Mouse (Mus musculus): Measurements from ENCODE around the gene Pttg1ip.

The Pttg1ip gene

DNA sequence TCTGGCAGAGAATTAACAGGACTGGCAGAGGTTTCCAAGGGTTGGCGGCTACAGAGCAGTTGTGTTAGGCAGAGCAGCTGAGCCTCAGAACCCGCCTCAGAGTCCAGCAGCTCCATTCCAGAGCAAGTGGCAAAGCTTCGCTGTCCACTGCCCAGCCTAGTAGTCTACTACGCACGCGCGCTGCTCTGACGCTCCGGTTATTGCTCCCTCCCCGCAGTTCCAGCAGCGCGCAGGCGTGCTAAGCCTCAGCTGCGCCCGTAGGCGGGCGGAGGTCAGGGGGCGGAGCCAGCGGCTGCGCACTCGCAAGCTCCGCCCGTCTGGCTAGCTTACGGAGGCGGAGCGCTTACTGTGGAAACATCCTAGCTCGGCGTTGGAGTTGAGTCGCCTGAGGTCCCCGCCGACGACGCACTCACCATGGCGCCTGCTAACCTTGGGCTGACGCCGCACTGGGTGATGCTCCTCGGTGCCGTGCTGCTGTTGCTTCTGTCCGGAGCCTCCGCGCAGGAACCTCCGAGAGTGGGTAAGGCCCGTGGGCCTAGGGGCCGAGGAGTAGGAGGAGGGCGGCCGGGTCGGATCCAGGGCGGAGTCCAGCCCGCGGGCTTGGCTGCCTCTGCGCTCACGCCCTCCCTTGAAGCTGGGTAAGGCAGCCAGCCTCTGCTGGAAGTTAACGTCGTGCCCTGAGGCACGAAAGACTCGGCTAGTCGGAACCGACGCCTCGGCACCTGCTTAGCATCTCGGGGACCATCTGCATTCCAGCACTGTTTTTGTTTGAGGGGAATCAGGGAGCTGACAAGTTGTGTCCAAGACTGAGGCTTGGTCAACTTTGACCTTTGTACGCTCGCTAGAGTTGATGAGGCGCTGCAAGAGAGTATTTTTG lies at the start of gene Pttg1ip:
TSS of gene Pttg1ip (plus strand) at position 313 of the 877 bp plus-strand sequence.
- DNase-seq, result peak; percentile 98

- DNase-seq, result no peak
Measured at GRCm38 (mm10) chr10:77532020-77532413, 49.5 kb upstream of the Pttg1ip start.

DNA sequence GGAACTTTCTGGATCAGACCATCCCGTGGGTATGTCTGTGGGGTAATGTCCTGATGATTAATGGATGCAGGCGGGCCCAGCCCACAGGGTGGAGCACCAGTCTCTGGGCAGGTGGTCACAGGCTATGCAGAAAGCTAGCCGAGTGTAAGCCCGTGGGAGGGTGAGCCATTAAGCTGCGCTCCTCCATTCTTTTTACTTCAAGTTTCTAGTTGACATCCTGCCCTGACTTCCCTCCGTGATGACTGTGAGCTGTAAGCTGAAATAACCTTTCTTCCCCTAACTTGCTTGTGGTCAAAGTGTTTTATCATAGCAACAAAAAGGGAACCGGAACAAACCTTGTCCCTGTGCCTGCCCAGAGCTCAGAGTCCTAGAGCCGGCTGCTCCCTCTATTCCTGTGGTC lies 44.8 kb upstream of the Pttg1ip start:
- no peak for DNase-seq

GRCm38 (mm10) chr10:77537215-77538209 lies 44.0 kb upstream of the Pttg1ip start:
- DNase-seq, result no peak

- DNase-seq, result no peak
Measured at GRCm38 (mm10) chr10:77539320-77539945, 42.1 kb upstream of the Pttg1ip start.

- no peak for DNase-seq
Measured at GRCm38 (mm10) chr10:77540576-77541102, 40.9 kb upstream of the Pttg1ip start.

DNA sequence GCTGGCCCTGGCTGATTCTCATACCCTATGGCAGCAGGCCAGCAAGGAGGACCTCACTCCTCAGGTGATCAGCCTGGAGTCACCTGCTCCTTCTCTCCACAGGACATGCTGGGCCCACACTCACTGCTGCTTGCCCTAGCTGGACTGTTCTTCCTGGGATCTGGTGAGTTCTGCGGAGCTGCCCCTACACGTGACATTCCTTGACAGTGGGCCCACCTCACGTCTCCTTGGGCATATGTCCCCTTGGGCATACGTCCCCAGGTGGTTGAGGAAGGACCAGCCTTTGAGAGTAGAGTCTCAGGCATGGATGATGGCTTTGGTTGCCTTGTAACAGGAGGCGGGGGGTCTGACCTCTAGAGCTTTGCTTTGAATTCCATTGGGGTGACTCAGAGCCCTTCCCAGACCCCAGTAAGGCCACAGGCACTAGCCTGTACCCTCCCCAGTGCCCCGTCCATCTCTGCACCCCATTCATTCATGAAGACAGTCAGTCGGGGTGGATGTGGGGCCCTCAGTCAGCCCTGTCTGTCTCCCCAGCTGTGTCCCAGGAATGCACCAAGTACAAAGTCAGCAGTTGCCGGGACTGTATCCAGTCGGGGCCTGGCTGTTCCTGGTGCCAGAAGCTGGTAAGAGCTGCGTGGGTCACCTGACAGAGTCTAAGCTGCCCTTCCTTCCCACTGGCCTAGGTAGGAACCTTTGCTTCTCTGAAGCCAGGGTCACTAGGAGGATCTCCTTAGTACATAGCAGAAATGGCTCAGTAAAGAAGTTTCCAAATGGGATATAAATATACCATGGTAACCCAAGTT lies 39.5 kb upstream of the Pttg1ip start:
- no peak for DNase-seq

DNA sequence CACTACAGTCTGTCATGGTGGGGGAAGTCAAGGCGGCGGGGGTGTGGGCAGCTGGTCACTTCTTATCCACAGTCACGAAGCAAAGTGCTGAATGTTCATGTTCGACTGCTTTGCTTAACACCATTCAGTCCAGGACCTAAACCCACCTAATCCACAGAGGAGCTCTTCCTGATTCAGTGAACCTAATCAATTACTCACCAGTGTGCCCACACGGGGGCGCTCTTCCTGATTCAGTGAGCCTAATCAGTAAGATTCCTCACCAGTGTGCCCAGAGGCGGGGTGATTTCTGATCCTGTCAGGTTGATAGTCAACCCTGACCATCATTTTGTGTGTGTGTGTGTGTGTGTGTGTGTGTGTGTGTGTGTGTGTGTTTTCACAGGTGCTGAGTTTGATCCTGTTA lies 38.3 kb upstream of the Pttg1ip start:
- peak; percentile 45 for DNase-seq

DNA sequence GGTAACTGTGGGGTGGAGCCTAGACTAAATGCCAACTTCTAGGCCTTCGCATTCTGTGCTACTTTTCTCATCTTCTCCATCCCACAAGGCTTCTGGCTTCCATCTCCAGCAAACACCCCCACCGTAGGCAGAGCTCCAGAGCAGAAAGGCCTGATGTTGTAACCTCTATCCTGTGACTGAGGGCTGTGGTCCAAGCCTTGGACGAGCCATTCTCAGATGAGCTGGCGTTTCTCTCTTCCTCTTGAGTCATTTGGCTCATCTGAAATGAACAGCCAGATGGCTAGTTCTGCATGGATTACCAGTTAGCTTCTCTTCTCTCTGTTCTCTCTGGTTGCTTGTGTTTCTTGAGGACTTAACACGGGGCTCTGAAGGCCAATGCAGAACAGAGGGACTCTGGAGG lies 36.6 kb upstream of the Pttg1ip start:
- DNase-seq, result no peak

GRCm38 (mm10) chr10:77548576-77548975 lies 32.9 kb upstream of the Pttg1ip start:
- DNase-seq, result no peak

- no peak for DNase-seq
Measured at GRCm38 (mm10) chr10:77550874-77551273, 30.6 kb upstream of the Pttg1ip start.

DNA sequence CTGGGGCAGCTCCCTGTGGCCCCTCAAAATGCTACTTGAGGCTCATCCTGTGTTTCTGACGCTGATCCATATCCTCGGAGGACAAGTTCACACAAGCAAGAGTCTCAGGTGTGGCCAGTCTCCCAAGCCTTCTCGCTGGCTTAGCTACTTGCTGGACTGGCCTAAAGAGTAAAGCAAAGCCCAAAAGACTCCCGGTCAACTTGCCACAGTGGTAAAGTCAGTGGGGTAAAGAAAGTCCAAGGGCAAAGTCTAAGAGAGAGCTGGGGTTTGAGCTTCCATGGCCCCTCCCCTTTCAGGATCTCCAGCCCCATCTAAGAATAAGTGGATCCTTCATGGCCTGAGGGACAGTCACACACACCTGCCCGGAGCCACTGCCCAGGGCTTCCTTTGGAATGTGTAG lies 29.4 kb upstream of the Pttg1ip start:
- no peak for DNase-seq

- DNase-seq, result no peak
Measured at GRCm38 (mm10) chr10:77553285-77553684, 28.2 kb upstream of the Pttg1ip start.

GRCm38 (mm10) chr10:77554918-77555317 lies 26.6 kb upstream of the Pttg1ip start:
- no peak for DNase-seq

DNA sequence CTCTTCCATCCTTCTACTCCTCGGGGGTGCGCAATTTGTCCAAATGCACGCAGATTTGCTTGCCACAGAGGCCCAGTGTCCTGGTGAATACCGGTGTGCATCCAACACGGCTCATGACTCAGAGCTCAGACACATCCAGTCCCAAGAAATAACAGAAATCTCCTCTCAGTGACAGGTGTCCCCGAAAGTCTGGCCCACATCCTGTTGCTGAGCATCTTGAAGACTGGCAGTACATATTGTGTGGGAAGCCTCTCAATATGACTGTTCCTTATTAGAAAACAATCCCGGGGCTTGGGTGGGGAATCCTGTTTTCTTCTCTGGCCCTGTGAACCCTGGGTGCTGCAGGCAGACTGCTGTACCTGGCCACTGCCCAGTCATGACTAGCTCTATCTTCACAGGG lies 24.9 kb upstream of the Pttg1ip start:
- no peak for DNase-seq

- no peak for DNase-seq
Measured at GRCm38 (mm10) chr10:77557641-77558040, 23.9 kb upstream of the Pttg1ip start.

GRCm38 (mm10) chr10:77560090-77560489 lies 21.4 kb upstream of the Pttg1ip start:
- no peak for DNase-seq

GRCm38 (mm10) chr10:77560830-77561229 lies 20.7 kb upstream of the Pttg1ip start:
- DNase-seq, result no peak

DNA sequence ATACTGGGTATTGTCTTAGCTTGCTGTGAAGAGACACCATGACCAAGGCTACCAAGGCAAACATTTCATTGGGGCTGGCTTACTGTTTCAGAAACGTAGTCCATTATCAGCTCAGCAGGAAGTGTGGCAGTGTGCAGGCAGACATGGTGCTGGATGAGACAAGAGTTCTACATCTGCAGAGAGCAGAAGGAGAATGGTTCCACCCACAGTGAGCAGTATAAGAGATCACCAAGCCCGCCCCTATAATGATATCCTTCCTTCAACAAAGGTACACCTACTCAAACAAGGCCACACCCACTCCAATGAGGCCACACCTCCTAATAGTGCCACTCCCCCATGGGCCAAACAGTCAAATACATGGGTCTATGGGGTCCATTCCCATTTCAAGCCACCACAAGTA lies 20.0 kb upstream of the Pttg1ip start:
- DNase-seq, result no peak

DNA sequence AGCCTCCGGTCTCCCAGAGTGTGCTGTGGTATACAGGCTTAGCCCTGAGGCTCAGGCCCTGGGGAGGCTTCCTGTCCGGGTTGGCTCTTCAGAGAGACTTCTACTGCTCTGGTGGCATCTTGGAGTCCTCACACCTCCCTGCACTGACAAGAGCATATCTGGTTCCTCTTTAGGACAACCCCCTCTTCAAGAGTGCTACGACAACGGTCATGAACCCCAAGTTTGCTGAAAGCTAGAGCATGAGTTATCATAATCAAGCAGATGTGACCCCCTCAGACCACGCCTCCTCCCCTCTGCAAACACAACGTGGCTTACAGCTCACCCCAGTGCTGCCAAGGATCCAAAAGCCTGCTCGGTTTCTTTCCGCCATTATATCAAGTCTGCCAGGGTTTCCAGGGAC lies 16.5 kb upstream of the Pttg1ip start:
- DNase-seq, result no peak

GRCm38 (mm10) chr10:77566651-77567050 lies 14.9 kb upstream of the Pttg1ip start:
- DNase-seq, result peak; percentile 94

- DNase-seq, result no peak
Measured at GRCm38 (mm10) chr10:77569481-77569880, 12.0 kb upstream of the Pttg1ip start.
